Mouse (Mus musculus) kidney, embryonic 15.5 days (tissue): ENCODE data around the gene Kpna6. TPM values are rescaled to one million over a fixed set of nuclear protein-coding genes. Genes with fewer than 3 reads are reported as not detected.
A peak's percentile ranks its signal among the peaks of the same experiment; 100 is the strongest.

Experiments used
- ATAC-seq: fragments of 200-750 bp; cut with Nextera tagmentation; replicated peaks from 2 replicates; pipeline ENCODE4 v1.8.0; 2017; ENCODE audit warnings: moderate TSS enrichment; ENCODE audit not compliant: low FRiP score
- H3K27ac ChIP-seq: fragments of 300-500 bp; sonication (generic); 2 replicates; pipeline ENCODE4 v1.5.1; 2015; ENCODE audit warnings: mild to moderate bottlenecking, inconsistent platforms
- H3K27me3 ChIP-seq: fragments of 300-500 bp; sonication (generic); 2 replicates; pipeline ENCODE4 v1.6.1; 2015; ENCODE audit warnings: inconsistent platforms
- H3K36me3 ChIP-seq: fragments of 300-500 bp; sonication (generic); 2 replicates; pipeline ENCODE4 v1.6.1; 2015; ENCODE audit warnings: inconsistent platforms
- H3K4me1 ChIP-seq: fragments of 300-500 bp; sonication (generic); 2 replicates; pipeline ENCODE4 v1.6.1; 2015; ENCODE audit warnings: inconsistent platforms
- H3K4me2 ChIP-seq: fragments of 300-500 bp; sonication (generic); 2 replicates; pipeline ENCODE4 v1.6.1; 2015; ENCODE audit warnings: moderate library complexity, mild to moderate bottlenecking, inconsistent platforms
- H3K4me3 ChIP-seq: fragments of 300-500 bp; sonication (generic); replicated peaks from 2 replicates; pipeline ENCODE4 v1.5.1; 2015; ENCODE audit warnings: mild to moderate bottlenecking, inconsistent platforms
- H3K9ac ChIP-seq: fragments of 300-500 bp; sonication (generic); 2 replicates; pipeline ENCODE4 v1.6.1; 2015; ENCODE audit warnings: mild to moderate bottlenecking, inconsistent platforms
- H3K9me3 ChIP-seq: fragments of 300-500 bp; sonication (generic); replicated peaks from 2 replicates; pipeline ENCODE4 v1.6.1; 2016; ENCODE audit warnings: inconsistent platforms
- WGBS: fragments of 180-500 bp; shearing (Covaris S2); methylation state at CpG from one replicate; pipeline ENCODE4 v1.1.7; 2015; ENCODE audit warnings: mixed read lengths; 5-methylcytosine and 5-hydroxymethylcytosine counted together
- polyA plus RNA-seq: library from polyadenylated mRNA; unstranded; fragments of >200 nt; fragmentation: Nextera tagmentation; extraction: Ambion mirVana; gene quantifications from 2 replicates; pipeline ENCODE4 v1.2.1, GENCODE M21; 2015

The Kpna6 gene
- polyA plus RNA-seq, 1 experiment from 2014 or later, result 18.7 TPM

DNA sequence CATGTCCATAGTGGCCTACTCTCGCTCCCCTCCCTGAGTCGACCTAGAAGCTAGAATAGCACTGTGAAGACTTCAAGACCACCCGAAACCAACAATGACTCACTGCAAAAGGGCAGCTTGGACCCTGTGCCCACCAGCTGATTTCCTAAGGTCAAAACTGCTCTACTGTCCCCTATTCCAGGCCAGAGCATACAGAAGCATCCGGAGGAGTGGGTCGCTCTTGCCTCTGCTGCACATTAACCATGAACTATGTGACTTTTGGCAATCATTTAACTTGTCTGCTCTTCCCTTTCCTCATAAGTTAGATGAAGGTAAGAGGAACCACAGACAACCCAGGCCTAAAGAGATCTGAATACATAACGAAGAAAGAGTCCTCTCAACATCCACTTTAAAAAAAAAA is 12.0 kb upstream of the Kpna6 start:
- peak overlapping the region; percentile 79 for H3K27ac ChIP-seq
- H3K36me3 ChIP-seq, result peaks cover 92% of the 10 kb centered on the region
- peak; percentile 52; the same call in 1 of the 2 replicates for ATAC-seq
- 82% methylated on average over 6 of the region's 6 CpGs for WGBS
- peak overlapping the region; percentile 19 for H3K4me2 ChIP-seq
- no peaks in the 10 kb centered on the region for H3K27me3 ChIP-seq
- peaks cover 6% of the 10 kb centered on the region for H3K4me1 ChIP-seq
- H3K9ac ChIP-seq, result no peak overlapping the region
- H3K4me3 ChIP-seq, result no peak overlapping the region
- H3K9me3 ChIP-seq, result no peaks in the 10 kb centered on the region

DNA sequence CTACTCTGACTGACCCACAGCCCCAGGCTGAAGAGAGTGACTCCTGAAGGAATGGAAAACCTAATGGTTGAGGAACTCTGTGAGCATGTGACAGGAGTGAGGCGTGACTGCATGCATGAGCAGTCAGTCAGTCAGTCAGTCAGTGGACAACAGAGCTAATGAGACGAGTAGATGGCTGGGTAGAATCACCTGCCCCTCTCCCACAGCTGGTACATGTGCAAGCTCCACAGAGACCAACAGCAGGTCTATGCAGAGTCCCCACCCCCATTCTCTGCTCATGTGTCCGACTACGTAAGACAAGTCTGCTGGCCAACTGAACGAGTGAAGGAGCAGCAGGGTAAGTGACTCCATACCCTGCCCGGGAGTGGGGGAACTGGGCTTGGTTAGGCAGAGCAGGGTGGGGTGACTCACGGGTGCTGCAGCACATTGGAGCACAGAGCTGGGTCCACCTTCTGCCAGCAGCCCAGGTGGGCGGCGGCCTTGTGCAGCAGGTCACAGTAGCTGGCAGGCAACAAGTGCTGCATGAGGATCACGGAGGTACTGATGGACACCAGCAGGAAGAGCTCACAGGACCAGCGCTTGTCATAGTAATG is 11.4 kb upstream of the Kpna6 start:
- H3K4me3 ChIP-seq, result no peak overlapping the region
- H3K9ac ChIP-seq, result no peak overlapping the region
- peak overlapping the region; percentile 19 for H3K4me2 ChIP-seq
- H3K27me3 ChIP-seq, result no peaks in the 10 kb centered on the region
- WGBS, result 71% methylated on average over 11 of the region's 11 CpGs
- H3K36me3 ChIP-seq, result peaks cover 90% of the 10 kb centered on the region
- no peaks in the 10 kb centered on the region for H3K9me3 ChIP-seq
- peak; percentile 89 for ATAC-seq
- H3K27ac ChIP-seq, result peak overlapping the region; percentile 79
- H3K4me1 ChIP-seq, result peaks cover 6% of the 10 kb centered on the region

DNA sequence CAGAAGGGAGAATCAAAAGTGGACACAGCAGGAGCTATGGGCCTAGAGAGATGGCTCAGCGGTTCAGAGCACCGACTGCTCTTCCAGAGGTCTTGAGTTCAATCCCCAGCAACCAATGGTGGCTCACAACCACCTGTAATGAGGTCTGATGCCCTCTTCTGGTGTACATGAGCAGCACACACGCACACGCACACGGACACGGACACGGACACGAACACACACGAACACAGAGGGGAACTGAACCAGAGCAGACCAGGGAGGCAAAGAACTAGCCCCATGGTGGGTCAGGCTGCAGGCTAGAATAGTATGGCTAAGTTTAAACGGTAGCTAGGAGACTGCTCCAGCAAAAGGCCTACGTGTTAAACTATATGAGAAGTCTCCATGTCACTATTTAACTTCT is 9.3 kb upstream of the Kpna6 start:
- H3K4me1 ChIP-seq, result peaks cover 6% of the 10 kb centered on the region
- no peak for ATAC-seq
- H3K9me3 ChIP-seq, result no peaks in the 10 kb centered on the region
- peaks cover 93% of the 10 kb centered on the region for H3K36me3 ChIP-seq
- no peak overlapping the region for H3K4me3 ChIP-seq
- H3K27ac ChIP-seq, result peak overlapping the region; percentile 16; the same call in 1 of the 2 replicates
- no peak overlapping the region for H3K9ac ChIP-seq
- H3K4me2 ChIP-seq, result no peak overlapping the region
- WGBS, result 90% methylated on average over 11 of the region's 11 CpGs
- no peaks in the 10 kb centered on the region for H3K27me3 ChIP-seq

DNA sequence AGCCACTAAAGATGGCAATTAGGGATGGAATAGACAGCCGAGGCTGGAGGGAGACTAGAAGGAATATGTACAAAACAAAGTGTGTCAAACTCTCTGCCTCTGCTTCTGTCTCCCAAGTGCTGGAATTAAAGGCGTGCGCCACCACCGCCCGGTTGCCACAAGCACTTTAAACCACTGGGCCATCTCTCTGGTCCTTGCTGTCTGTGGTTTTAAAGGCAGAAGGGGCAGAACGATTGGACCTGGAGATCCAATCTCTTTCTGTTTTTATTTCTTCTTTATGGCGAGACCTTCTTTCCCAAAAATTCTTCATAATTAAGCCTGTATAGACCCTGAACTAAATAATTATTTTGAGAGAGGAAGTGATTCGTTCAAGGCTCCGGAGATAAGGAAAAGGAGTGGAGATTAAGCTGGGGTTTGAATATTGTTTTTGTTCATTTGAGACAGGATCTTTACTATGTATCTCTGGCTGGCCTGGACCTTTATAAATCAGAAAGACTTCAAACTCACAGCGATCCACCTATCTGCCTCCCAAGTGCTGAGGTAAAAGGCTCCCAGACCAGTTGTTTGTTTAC is 397 bp upstream of the Kpna6 start:
- Histone ChIP-seq H3K9me3 (no peaks in the 10 kb centered on the region), H3K27ac (peak overlapping the region; percentile 97), H3K27me3 (no peaks in the 10 kb centered on the region), H3K9ac (0 out of 2 replicates have a peak overlapping the region, but pooled peaks have one; percentile 96), H3K4me2 (peak overlapping the region; percentile 80), H3K36me3 (peaks cover 41% of the 10 kb centered on the region), H3K4me3 (peak overlapping the region; percentile 85), H3K4me1 (peaks cover 17% of the 10 kb centered on the region)
- ATAC-seq, result no peak; the same call in 1 of the 2 replicates
- WGBS, result 3% methylated on average over 10 of the region's 10 CpGs

DNA sequence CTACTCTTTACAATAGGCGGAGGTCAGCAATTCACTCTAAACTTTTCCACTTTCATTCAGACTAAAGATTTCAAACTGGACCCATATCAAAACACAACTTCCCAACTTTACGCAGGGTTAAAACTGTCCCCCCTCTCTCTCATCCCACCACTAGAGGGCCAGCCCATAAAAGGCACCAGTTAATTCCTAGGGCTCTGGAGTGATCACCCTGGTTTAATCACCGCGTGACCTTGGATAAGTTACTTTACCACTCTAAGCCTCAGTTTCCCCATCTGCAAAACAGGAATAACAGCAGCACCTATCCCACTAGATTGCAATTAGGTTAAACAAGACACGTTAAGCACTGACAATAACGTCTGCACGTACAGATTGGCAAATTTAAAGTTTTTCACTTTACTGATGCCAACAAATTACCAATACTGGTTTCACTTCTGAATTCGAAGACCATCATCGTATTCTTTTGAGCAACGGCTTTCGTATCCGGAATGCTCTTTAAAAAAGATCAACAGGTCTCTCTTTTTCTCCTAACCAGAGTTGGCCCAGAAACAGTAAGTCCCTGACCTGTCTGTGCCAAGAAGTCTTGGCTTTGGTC is 980 bp downstream of the Kpna6 start:
- WGBS, result 7% methylated on average over 12 of the region's 12 CpGs
- ATAC-seq, result 0 out of 2 replicates have a peak, but pooled peaks have one; percentile 52
- peaks cover 17% of the 10 kb centered on the region for H3K4me1 ChIP-seq

DNA sequence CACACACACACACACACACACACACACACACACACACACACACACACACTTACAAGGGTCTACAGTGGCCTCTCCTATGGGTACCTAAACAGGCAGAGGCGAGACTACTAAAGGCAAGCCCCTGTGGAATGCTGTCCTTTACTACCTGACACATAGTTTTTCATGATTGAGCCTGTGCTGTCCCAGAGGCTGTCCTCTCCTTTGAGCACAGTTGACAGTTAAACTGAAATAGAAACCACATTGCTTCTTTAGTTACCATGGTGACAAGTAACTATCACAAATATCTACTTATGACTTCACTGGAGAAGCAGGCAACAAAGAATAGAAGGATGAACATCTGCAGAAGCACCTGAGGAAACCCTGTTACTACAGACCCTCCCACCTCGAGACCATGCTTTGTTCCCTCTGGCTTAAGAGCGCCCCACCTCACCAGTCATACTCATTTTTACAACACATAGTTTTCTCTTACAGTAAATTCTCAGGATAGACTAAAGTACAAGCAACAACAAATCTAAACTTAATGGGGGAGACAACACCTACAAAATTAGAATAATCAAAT is 10.2 kb downstream of the Kpna6 start:
- Histone ChIP-seq H3K4me1 (no peaks in the 10 kb centered on the region), H3K27me3 (no peaks in the 10 kb centered on the region), H3K27ac (no peak overlapping the region), H3K9ac (no peak overlapping the region), H3K4me3 (no peak overlapping the region), H3K4me2 (no peak overlapping the region), H3K36me3 (peaks cover 70% of the 10 kb centered on the region), H3K9me3 (no peaks in the 10 kb centered on the region)
- WGBS, result 88% methylated on average over 3 of the region's 3 CpGs
- no peak for ATAC-seq

More for the DNA sequence above, 980 bp downstream of the Kpna6 start:
- Histone ChIP-seq H3K9me3 (no peaks in the 10 kb centered on the region), H3K9ac (peak overlapping the region; percentile 96), H3K4me2 (peak overlapping the region; percentile 80), H3K36me3 (peaks cover 32% of the 10 kb centered on the region), H3K27me3 (no peaks in the 10 kb centered on the region), H3K4me3 (peak overlapping the region; percentile 85), H3K27ac (peak overlapping the region; percentile 97)

DNA sequence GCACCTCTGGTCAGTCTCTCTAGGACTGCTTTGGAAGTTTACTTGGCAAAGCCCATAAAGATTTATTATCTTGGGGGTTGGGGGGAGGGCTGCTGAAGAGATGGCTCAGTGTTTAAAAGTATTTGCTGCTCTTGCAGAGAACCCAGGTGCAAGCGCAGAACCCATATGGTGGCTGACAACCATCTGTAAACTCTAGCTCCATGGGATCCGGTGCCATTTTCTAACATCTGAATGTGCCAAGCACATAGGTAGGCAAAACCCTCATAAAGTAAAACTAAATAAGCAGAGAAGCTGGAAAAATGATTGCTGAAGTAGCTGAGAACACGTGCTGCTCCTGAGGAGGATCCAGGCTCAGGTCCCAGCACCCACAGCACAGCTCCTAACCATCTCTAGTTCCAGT is 11.0 kb downstream of the Kpna6 start:
- H3K9ac ChIP-seq, result no peak overlapping the region
- H3K4me2 ChIP-seq, result no peak overlapping the region
- no peaks in the 10 kb centered on the region for H3K4me1 ChIP-seq
- H3K27me3 ChIP-seq, result no peaks in the 10 kb centered on the region
- 83% methylated on average over 3 of the region's 3 CpGs for WGBS
- no peak overlapping the region for H3K27ac ChIP-seq
- no peak for ATAC-seq
- H3K4me3 ChIP-seq, result no peak overlapping the region
- no peaks in the 10 kb centered on the region for H3K9me3 ChIP-seq
- H3K36me3 ChIP-seq, result peaks cover 73% of the 10 kb centered on the region

DNA sequence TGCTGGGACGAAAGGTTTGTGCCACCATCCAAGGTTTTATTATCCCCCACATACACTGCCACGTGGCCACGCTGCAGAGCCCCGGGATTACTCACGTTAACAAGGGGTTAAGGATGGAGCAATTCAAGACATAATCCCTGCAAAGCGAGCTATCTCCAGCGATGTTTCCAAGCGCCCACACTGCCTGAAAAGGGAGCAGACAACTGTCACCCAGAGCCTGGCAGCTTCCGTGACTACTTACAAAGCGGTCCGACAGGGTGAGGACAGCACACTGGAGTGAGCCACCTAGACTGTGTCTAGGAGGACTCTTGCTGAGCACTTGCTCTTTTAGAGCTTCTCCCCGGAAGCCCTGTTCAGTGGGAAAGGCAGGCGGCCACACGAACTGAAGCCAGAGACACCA is 17.8 kb downstream of the Kpna6 start:
- no peak overlapping the region for H3K27ac ChIP-seq
- H3K36me3 ChIP-seq, result peaks cover 95% of the 10 kb centered on the region
- no peak overlapping the region for H3K4me2 ChIP-seq
- no peak overlapping the region for H3K4me3 ChIP-seq
- no peak for ATAC-seq
- no peak overlapping the region for H3K9ac ChIP-seq
- no peaks in the 10 kb centered on the region for H3K27me3 ChIP-seq
- no peaks in the 10 kb centered on the region for H3K4me1 ChIP-seq
- 92% methylated on average over 14 of the region's 14 CpGs for WGBS
- H3K9me3 ChIP-seq, result no peaks in the 10 kb centered on the region

DNA sequence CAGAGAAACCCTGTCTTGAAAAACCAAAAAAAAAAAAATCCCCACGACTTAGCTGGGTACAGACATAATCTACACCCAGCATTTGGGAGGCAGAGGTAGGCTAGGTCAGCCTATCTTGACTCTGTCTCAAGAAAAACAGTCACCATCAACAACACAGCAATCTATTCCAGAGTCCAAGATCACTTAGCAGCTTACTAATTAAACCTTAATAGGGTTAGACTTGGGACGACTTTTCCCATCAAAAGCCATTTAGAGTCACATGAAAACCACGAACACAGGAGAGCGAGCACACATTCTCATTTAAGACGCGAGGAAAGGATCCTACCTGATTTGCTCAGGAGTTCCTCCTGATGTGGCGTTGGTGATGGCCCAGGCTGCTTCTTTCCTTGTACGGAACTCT is 22.2 kb downstream of the Kpna6 start:
- H3K36me3 ChIP-seq, result peaks cover 96% of the 10 kb centered on the region
- H3K4me2 ChIP-seq, result no peak overlapping the region
- no peaks in the 10 kb centered on the region for H3K27me3 ChIP-seq
- no peak overlapping the region for H3K9ac ChIP-seq
- no peak overlapping the region for H3K4me3 ChIP-seq
- WGBS, result 92% methylated on average over 8 of the region's 8 CpGs
- no peak overlapping the region for H3K27ac ChIP-seq
- H3K4me1 ChIP-seq, result no peaks in the 10 kb centered on the region
- no peak for ATAC-seq
- no peaks in the 10 kb centered on the region for H3K9me3 ChIP-seq

DNA sequence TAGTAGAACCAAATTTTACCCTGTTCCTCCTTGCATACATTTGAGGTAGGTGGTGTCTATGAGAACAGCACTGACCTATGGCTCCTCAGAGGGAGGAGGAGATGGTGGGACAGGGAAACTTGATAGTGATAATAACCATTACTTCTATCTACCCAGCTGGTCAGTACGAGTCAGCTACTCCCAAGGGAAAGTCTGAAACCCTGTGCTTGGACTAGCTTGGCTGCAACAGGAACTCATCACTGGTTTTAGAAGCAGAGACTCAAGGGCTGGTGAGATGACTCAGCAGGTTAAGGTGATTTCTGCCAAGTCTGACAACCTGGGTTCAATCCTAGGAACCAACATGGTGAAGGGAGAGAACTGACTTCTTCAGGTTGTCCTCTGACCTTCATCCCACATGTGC is 23.9 kb downstream of the Kpna6 start:
- Histone ChIP-seq H3K27ac (no peak overlapping the region), H3K9me3 (no peaks in the 10 kb centered on the region), H3K4me1 (no peaks in the 10 kb centered on the region), H3K4me3 (no peak overlapping the region), H3K4me2 (no peak overlapping the region), H3K27me3 (no peaks in the 10 kb centered on the region), H3K36me3 (peaks cover 96% of the 10 kb centered on the region), H3K9ac (no peak overlapping the region)
- no peak for ATAC-seq
- 77% methylated on average over 1 of the region's 1 CpGs for WGBS

DNA sequence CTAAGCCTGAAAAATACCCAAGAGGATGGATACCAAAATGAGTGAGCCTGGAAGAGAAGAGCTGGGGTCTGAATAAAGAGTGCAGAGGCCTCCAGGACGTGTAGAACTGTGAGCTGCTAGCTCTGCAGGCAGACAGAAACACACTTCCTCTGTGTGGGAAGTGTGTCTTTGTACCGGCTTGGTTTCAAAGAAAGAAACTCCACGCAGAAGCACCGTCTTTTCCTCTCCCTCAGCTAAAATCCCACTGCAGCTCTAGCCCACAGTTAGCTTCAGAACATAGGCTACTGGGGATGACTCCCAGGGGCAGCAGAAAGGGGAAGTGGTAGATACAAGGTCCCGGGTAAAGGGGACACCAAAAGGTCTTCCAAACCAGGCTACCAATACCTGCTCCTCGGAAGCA is 27.4 kb downstream of the Kpna6 start:
- Histone ChIP-seq H3K27me3 (no peaks in the 10 kb centered on the region), H3K4me1 (peaks cover 6% of the 10 kb centered on the region), H3K27ac (no peak overlapping the region), H3K9me3 (no peaks in the 10 kb centered on the region), H3K9ac (no peak overlapping the region), H3K4me3 (no peak overlapping the region), H3K4me2 (no peak overlapping the region), H3K36me3 (peaks cover 66% of the 10 kb centered on the region)
- 91% methylated on average over 6 of the region's 6 CpGs for WGBS
- ATAC-seq, result no peak

DNA sequence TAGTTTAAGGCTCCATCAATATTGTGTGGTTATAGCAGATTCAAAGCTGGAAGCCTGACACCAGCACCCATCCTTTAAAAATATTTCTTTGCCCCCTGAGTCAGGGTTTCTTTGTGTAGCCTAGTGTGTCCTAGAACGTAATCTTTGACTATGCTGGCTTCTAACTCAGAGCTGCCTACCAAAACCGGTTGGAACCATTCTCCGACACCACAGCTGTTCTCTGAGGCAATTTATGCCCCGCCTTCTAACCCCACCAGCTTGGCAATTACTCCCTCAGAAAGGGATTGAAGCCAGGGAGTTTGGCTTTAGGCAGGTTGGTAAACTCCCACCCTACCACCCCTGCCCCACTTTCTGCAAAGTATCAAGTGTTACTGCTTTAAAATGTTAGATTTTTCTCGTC is 30.8 kb downstream of the Kpna6 start:
- H3K4me3 ChIP-seq, result peak overlapping the region; percentile 74; the same call in 1 of the 2 replicates
- no peaks in the 10 kb centered on the region for H3K9me3 ChIP-seq
- peak overlapping the region; percentile 81 for H3K4me2 ChIP-seq
- H3K36me3 ChIP-seq, result peaks cover 57% of the 10 kb centered on the region
- WGBS, result 33% methylated on average over 5 of the region's 5 CpGs
- H3K27ac ChIP-seq, result peak overlapping the region; percentile 71
- H3K9ac ChIP-seq, result 0 out of 2 replicates have a peak overlapping the region, but pooled peaks have one; percentile 14
- peaks cover 28% of the 10 kb centered on the region for H3K4me1 ChIP-seq
- no peak for ATAC-seq
- no peaks in the 10 kb centered on the region for H3K27me3 ChIP-seq
